Mouse (Mus musculus): ENCODE results near the gene Pou3f1. TPM values are rescaled to one million over a fixed set of nuclear protein-coding genes. Genes with fewer than 3 reads are reported as not detected.

The Pou3f1 gene
- total RNA-seq, 2 experiments from 2014 or later: 0.31 to 0.52 TPM

- intact Hi-C loops (cut with DNase I): no loop called here
- peak; percentile 87 to 90 for DNase-seq
Measured at GRCm38 (mm10) chr4:124708518-124709477, 52.2 kb downstream of the Pou3f1 start.

DNA sequence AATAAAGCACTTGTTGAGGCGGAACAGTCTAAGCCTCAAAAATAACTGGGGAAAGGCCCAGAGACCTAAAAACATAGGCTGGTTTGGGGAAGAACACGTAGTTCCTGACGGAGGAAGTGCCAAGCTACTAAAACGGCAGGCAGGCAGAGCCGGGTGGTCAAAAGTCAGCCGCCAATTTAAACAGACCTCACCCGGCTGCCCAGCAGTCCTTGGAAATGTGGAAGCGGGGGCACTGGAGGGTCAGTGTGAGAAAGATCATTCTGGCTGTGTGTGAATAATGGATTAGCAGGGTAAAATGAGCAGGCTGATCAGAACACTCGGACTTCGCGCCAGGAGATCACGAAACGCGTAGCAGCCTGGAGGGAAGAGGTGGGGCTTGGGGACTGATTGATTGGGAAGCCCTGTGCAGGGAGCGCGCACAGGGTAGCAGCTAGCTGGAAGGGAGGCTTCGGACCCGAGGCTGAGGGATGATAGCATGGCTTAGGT lies 53.4 kb downstream of the Pou3f1 start:
- DNase-seq: peak; percentile 35 to 54
- intact Hi-C loops (cut with DNase I): no loop called here

Other genes starting within 250 kb of the Pou3f1 start
- gene 3100002H09Rik, start 46.0 kb upstream of the Pou3f1 start, total RNA-seq (2021): not detected
- gene Utp11, start 36.8 kb downstream of the Pou3f1 start, total RNA-seq (2021): 10 to 100 TPM; 15.4 to 16.7 TPM
- gene Fhl3, start 43.9 kb downstream of the Pou3f1 start, total RNA-seq (2021): 100 to 1,000 TPM; 216 to 338 TPM
- gene Sf3a3, start 58.0 kb downstream of the Pou3f1 start, total RNA-seq (2021): 10 to 100 TPM; 10.1 to 12.8 TPM
- gene Inpp5b, start 85.0 kb downstream of the Pou3f1 start, total RNA-seq (2021): 10 to 100 TPM; 10.8 to 11.0 TPM
- 10 to 100 TPM; 11.6 to 12.2 TPM for gene Mtf1, start 145.3 kb downstream of the Pou3f1 start, total RNA-seq (2021)
- 1 to 10 TPM; 6.1 to 9.4 TPM for gene Yrdc, start 193.9 kb downstream of the Pou3f1 start, total RNA-seq (2021)
- gene 1110065P20Rik, start 194.4 kb downstream of the Pou3f1 start, total RNA-seq (2021): 10 to 100 TPM; 19.6 to 20.4 TPM
- under 1 TPM; 0.39 to 0.43 TPM for gene Maneal, start 205.4 kb downstream of the Pou3f1 start, total RNA-seq (2021)
- gene Epha10, start 224.1 kb downstream of the Pou3f1 start, total RNA-seq (2021): not detected